Mouse (Mus musculus) neural tube, embryonic 13.5 days (tissue): ENCODE measurements around the gene Bcor. TPM values are rescaled to one million over a fixed set of nuclear protein-coding genes. Genes with fewer than 3 reads are reported as not detected.

Source experiments
- ATAC-seq: fragments of 200-750 bp; cut with Nextera tagmentation; 2 replicates; pipeline ENCODE4 v1.8.0; 2017; ENCODE audit warnings: low read depth, mild to moderate bottlenecking, moderate TSS enrichment, moderate library complexity
- H3K27ac ChIP-seq: fragments of 300-500 bp; sonication (generic); replicated peaks from 2 replicates; pipeline ENCODE4 v1.5.1; 2015; ENCODE audit warnings: moderate library complexity, mild to moderate bottlenecking, inconsistent platforms
- H3K27me3 ChIP-seq: fragments of 300-500 bp; sonication (generic); 2 replicates; pipeline ENCODE4 v1.6.1; 2015; ENCODE audit warnings: mild to moderate bottlenecking, inconsistent platforms
- H3K36me3 ChIP-seq: fragments of 300-500 bp; sonication (generic); 2 replicates; pipeline ENCODE4 v1.6.1; 2015; ENCODE audit warnings: mild to moderate bottlenecking, inconsistent platforms
- H3K4me1 ChIP-seq: fragments of 300-500 bp; sonication (generic); replicated peaks from 2 replicates; pipeline ENCODE4 v1.6.1; 2015; ENCODE audit warnings: inconsistent platforms
- H3K4me2 ChIP-seq: fragments of 300-500 bp; sonication (generic); 2 replicates; pipeline ENCODE4 v1.6.1; 2015; ENCODE audit warnings: inconsistent platforms, mild to moderate bottlenecking, moderate library complexity
- H3K4me3 ChIP-seq: fragments of 300-500 bp; sonication (generic); 2 replicates; pipeline ENCODE4 v1.5.1; 2015; ENCODE audit warnings: mild to moderate bottlenecking, inconsistent platforms
- H3K9ac ChIP-seq: fragments of 300-500 bp; sonication (generic); 2 replicates; pipeline ENCODE4 v1.6.1; 2015; ENCODE audit warnings: moderate library complexity, mild to moderate bottlenecking, inconsistent platforms
- H3K9me3 ChIP-seq: fragments of 300-500 bp; sonication (generic); 2 replicates; pipeline ENCODE4 v1.6.1; 2016; ENCODE audit warnings: inconsistent platforms
- WGBS: fragments of 180-500 bp; shearing (Covaris S2); methylation state at CpG from one replicate; pipeline ENCODE4 v1.1.7; 2015; 5-methylcytosine and 5-hydroxymethylcytosine counted together
- polyA plus RNA-seq: library from polyadenylated mRNA; unstranded; fragments of >200 nt; fragmentation: Nextera tagmentation; extraction: Ambion mirVana; gene quantifications from 2 replicates; pipeline ENCODE4 v1.2.1, GENCODE M21; 2015

The Bcor gene
- polyA plus RNA-seq, 1 experiment from 2014 or later = 18.4 TPM

DNA sequence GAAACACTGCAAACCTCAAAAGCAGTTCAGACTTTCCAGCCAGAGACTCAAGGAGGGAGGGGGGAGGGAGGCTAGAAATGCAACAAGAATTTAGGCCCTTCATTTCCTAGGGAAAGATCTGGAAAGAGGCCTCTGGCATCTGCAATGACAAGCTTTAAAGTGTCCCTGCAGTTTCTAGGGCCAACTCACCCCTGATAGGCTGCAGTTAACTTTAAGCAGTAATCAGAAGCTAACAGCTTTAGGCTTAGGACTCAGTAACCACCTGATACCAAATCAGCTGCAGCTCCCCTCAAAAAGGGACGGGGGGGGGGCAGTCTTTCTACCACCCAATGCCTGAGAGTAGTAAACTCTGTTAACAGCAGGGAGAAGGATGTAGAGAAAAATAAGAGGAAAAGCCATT is 156.6 kb downstream of the Bcor start:
- Histone ChIP-seq H3K9me3 (no peaks in the 10 kb centered on the region), H3K36me3 (no peaks in the 10 kb centered on the region), H3K27ac (no peak overlapping the region), H3K9ac (no peak overlapping the region), H3K4me3 (no peak overlapping the region), H3K27me3 (peaks cover 90% of the 10 kb centered on the region), H3K4me2 (no peak overlapping the region), H3K4me1 (peaks cover 82% of the 10 kb centered on the region)
- no peak for ATAC-seq
- WGBS = 0% methylated on average over 1 of the region's 1 CpGs

DNA sequence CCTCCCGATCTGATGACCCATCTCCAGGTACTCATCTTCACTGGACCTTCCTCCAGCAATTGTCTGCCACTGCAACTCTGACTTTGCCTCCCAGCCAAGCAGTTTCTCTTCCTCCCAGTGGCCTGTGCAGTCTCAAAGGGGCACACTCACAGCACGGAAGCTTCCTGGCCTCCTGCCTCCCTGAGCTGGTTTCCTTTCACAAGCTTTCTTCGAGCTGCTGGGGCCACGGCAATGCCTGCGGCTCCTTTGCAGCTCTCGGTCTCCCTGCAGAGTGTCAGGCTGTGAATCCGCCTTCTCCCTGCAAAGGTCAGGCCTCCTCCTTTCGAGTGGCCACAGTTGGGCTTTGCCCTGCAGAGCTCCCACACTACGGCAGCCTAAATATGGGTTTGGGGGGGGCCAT is 157.0 kb downstream of the Bcor start:
- Histone ChIP-seq H3K27me3 (peaks cover 90% of the 10 kb centered on the region), H3K4me2 (no peak overlapping the region), H3K9me3 (no peaks in the 10 kb centered on the region), H3K4me1 (peaks cover 82% of the 10 kb centered on the region), H3K36me3 (no peaks in the 10 kb centered on the region), H3K9ac (no peak overlapping the region), H3K27ac (no peak overlapping the region), H3K4me3 (no peak overlapping the region)
- no peak for ATAC-seq
- WGBS = 5% methylated on average over 9 of the region's 9 CpGs

DNA sequence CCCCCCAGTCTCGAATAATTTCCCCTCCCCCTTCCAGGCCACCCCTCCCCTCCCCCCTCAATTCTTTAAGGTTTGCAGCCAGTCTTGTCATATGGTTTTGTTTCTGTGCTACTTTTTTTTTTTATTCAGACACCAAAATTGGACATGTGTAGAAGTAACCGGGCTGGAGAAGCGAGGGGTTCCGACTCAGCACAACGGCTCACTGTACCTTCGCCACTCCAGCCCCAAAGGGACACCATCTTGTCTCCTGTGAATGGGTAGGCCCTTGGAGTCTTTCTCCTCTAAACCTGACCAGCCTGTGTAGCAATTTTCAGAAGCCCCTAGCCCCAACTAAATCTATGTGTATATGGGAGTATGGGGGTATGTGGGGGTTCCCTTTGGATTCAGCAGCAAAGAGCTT is 157.6 kb downstream of the Bcor start:
- Histone ChIP-seq H3K9ac (no peak overlapping the region), H3K36me3 (no peaks in the 10 kb centered on the region), H3K4me2 (no peak overlapping the region), H3K4me3 (no peak overlapping the region), H3K27me3 (peaks cover 92% of the 10 kb centered on the region), H3K27ac (no peak overlapping the region), H3K4me1 (peaks cover 78% of the 10 kb centered on the region), H3K9me3 (no peaks in the 10 kb centered on the region)
- ATAC-seq = no peak
- 27% methylated on average over 6 of the region's 6 CpGs for WGBS

DNA sequence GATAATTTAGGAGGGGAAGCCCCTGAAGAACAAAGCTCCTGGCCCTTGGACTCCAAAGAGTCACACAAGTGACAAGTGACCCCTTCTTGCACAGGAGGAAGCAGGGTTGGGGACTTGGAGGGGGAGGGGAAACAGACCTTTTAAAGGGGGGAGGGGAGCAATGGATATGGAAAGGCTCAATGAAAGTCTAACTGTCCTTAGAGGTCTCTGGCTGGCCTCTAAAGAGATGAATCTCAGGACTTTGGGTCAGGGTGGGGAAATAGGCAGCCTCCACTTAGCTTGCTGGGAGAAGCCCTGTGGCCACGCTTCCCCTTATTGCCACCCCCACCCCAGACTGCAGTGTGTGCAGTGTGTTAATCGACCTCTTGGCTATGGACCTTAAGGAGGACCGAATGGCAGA is 158.2 kb downstream of the Bcor start:
- H3K4me1 ChIP-seq = peaks cover 74% of the 10 kb centered on the region
- peaks cover 92% of the 10 kb centered on the region for H3K27me3 ChIP-seq
- no peak overlapping the region for H3K4me3 ChIP-seq
- H3K36me3 ChIP-seq = no peaks in the 10 kb centered on the region
- WGBS = 10% methylated on average over 3 of the region's 3 CpGs
- no peak overlapping the region for H3K9ac ChIP-seq
- H3K27ac ChIP-seq = 0 out of 2 replicates have a peak overlapping the region, but pooled peaks have one; percentile 72
- no peaks in the 10 kb centered on the region for H3K9me3 ChIP-seq
- H3K4me2 ChIP-seq = no peak overlapping the region
- ATAC-seq = no peak

DNA sequence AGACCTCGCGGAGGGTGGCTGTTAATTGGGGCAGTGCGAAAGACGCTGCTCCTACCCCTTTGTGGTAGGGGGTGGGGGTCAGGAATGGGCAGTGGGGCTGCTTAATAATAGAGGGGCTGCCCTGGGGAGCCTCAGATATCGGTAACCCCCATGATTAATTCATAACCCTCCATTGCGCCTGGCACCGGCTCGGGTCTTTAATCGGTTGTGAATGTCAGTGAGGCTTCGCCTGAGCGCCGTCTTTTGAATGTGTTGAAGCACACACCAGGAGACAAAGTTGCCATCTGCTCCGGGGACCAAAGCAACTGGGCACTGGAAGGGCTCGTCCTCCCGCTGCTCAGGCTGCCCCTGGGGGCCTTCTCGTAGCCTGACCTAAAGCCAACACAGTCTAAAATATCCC is 158.8 kb downstream of the Bcor start:
- Histone ChIP-seq H3K27me3 (peaks cover 87% of the 10 kb centered on the region), H3K4me1 (peaks cover 73% of the 10 kb centered on the region)
- 6% methylated on average over 16 of the region's 16 CpGs for WGBS

DNA sequence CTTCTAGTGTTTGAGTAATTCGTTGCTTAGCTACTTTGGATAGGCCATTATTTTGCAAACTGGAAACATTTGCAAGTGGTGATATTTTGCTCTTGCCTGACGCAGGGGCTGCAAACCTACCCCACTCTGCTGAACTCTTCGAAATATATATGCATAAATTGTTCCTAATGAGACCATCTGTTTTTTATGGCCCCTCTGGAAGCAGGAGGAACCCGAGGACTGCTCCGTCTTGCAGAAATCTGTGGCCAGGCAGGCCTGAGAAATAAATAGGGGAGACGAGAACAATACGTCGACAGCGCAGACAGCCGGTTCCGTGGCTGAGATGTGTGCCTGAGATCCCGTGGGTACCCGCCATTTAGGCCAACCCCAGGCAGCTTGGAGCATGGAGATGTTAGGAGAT is 159.5 kb downstream of the Bcor start:
- H3K4me1 ChIP-seq = peaks cover 66% of the 10 kb centered on the region

More for the DNA sequence above, 158.8 kb downstream of the Bcor start:
- Histone ChIP-seq H3K9ac (no peak overlapping the region), H3K9me3 (no peaks in the 10 kb centered on the region), H3K4me3 (no peak overlapping the region), H3K4me2 (peak overlapping the region; percentile 30), H3K27ac (peak overlapping the region; percentile 72), H3K36me3 (no peaks in the 10 kb centered on the region)
- ATAC-seq = no peak

DNA sequence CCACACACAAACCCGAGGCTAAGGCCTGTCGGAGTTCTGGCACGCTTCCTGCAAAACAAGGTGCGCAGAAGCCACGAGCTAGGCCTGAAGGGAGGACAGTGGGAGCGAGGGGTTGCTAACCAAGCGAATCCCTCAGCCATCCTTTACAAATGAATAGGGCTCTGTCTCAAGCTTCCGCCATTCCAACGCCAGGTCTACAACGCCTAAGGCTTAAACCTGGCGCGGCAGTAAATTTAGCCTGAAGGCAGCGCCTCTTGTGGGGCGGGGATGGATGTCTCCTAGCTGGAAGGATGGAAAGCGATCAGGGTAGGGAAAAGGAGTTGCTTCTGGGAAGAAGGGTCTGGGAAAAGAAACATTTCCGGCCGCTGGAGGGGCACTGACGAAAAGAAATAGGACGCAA is 160.2 kb downstream of the Bcor start:
- Histone ChIP-seq H3K9ac (no peak overlapping the region), H3K4me1 (peaks cover 59% of the 10 kb centered on the region), H3K4me3 (no peak overlapping the region), H3K27ac (peak overlapping the region; percentile 72), H3K9me3 (no peaks in the 10 kb centered on the region), H3K4me2 (peak overlapping the region; percentile 57; the same call in 1 of the 2 replicates), H3K27me3 (peaks cover 73% of the 10 kb centered on the region), H3K36me3 (no peaks in the 10 kb centered on the region)
- no peak for ATAC-seq
- 6% methylated on average over 19 of the region's 19 CpGs for WGBS

More for the DNA sequence above, 159.5 kb downstream of the Bcor start:
- Histone ChIP-seq H3K9me3 (no peaks in the 10 kb centered on the region), H3K4me2 (no peak overlapping the region; the same call in 1 of the 2 replicates), H3K36me3 (no peaks in the 10 kb centered on the region), H3K27ac (peak overlapping the region; percentile 72), H3K27me3 (peaks cover 80% of the 10 kb centered on the region), H3K9ac (no peak overlapping the region), H3K4me3 (no peak overlapping the region)
- no peak for ATAC-seq
- 7% methylated on average over 13 of the region's 13 CpGs for WGBS

DNA sequence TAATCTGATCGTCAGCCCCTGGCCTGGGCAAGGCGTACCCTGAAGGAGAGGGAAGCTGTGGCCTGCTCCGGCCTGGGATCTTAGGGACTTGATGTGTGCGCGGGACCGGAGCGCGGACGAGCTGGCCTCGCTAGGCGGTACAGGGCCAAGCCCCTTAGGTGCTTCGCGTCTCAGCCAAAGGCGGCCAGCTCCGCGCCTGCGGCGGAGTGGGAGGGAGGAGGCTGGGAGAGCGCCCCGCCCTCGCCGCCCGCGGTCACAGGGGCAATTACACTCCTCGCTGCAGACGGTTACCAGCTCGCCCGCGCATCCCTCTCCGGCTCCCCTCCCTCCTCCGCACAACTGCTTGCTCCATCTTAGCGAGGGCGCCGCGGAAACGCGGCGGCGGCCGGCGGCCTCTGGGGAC is 161.2 kb downstream of the Bcor start:
- Histone ChIP-seq H3K4me1 (peaks cover 49% of the 10 kb centered on the region), H3K4me2 (peak overlapping the region; percentile 57), H3K36me3 (no peaks in the 10 kb centered on the region), H3K27ac (peak overlapping the region; percentile 72), H3K9me3 (no peaks in the 10 kb centered on the region), H3K27me3 (peaks cover 63% of the 10 kb centered on the region), H3K9ac (peak overlapping the region; percentile 57), H3K4me3 (peak overlapping the region; percentile 26)
- under 1% methylated on average over 16 of the region's 41 CpGs for WGBS
- peak; percentile 64 for ATAC-seq

DNA sequence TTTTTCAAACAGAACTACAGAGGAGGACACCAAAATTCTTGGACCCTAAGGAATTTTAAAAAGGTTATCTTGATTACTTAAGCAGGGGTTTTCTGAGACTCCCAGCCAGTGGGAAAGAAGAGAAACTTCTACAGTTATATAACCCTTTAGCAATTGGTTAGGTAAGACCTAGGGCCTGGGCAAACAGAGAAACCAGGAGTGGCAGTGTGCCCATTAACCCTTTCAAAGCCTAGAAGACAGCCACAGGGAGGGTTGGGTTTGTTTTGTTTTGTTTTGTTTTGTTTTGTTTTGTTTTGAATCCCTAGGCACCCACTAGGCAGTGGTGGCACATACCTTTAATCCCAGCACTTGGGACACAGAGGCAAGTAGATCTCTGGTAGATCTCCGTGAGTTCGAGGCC is 163.3 kb downstream of the Bcor start:
- Histone ChIP-seq H3K27ac (no peak overlapping the region), H3K9ac (no peak overlapping the region), H3K4me3 (no peak overlapping the region), H3K4me1 (peaks cover 34% of the 10 kb centered on the region), H3K36me3 (no peaks in the 10 kb centered on the region), H3K4me2 (no peak overlapping the region), H3K27me3 (peaks cover 45% of the 10 kb centered on the region), H3K9me3 (no peaks in the 10 kb centered on the region)
- no peak for ATAC-seq
- 80% methylated on average over 2 of the region's 2 CpGs for WGBS

DNA sequence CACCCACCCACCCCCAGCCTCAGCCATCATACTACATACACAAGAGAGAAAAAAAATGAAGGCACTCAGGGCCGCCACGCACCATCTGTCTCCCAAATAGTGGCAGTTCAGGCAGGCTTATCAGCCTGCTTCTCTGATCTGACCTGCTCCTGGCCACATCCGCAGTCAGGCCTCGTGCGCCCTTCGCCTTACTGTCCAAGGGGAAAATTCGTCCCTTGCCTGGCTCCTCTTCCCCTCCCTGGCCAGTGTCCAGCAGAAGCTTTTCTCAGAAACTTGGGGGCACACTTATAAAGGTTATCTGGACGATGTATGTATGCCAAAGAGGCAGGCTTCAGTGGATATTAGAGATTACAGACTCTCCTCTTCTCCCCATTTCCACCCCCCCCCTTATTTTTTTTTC is 163.7 kb downstream of the Bcor start:
- no peak for ATAC-seq
- Histone ChIP-seq H3K4me2 (no peak overlapping the region), H3K4me1 (peaks cover 30% of the 10 kb centered on the region), H3K27ac (no peak overlapping the region), H3K9ac (no peak overlapping the region), H3K4me3 (no peak overlapping the region), H3K27me3 (peaks cover 44% of the 10 kb centered on the region), H3K36me3 (no peaks in the 10 kb centered on the region), H3K9me3 (no peaks in the 10 kb centered on the region)
- 58% methylated on average over 8 of the region's 8 CpGs for WGBS

DNA sequence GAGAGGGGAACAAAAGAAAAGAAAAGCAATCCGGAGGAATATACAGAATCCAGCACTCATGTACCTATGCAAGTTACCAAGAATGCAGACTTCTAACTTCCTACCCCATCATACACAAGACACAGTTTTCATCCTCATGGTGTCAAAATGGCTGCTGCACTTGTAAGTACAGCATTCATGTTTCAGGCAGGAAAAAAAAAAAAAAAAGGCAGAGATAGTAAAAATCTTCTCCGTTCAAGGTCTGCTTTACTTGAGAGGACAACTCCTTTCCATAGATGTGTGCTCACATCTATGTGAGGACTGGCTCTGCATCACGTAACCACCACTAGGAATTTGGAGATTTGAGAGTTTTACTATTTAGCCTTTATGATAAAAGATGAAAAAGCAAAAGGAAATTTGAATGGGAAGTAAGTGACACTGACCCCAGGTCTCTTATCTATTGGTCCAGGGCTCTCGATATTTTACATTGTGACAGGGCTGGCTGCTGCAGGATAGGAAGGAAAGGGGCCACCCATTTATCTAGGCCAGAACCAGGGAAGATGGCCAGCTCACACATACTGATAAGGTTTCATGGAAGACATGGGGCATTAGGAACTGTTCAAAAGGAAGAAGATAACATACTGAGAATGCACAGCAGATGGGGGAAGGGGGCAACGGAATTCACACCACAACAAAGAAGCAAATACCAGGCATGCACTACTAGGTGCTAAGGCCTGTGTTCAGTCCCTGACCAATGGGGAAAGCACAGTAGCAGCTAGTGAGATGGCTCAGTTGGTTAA is 166.3 kb downstream of the Bcor start:
- peaks cover 6% of the 10 kb centered on the region for H3K4me1 ChIP-seq
- WGBS = 77% methylated on average over 5 of the region's 5 CpGs
- no peaks in the 10 kb centered on the region for H3K9me3 ChIP-seq
- no peak overlapping the region for H3K4me3 ChIP-seq
- ATAC-seq = no peak
- H3K27ac ChIP-seq = no peak overlapping the region
- no peaks in the 10 kb centered on the region for H3K36me3 ChIP-seq
- H3K4me2 ChIP-seq = no peak overlapping the region
- H3K27me3 ChIP-seq = peaks cover 22% of the 10 kb centered on the region
- no peak overlapping the region for H3K9ac ChIP-seq

DNA sequence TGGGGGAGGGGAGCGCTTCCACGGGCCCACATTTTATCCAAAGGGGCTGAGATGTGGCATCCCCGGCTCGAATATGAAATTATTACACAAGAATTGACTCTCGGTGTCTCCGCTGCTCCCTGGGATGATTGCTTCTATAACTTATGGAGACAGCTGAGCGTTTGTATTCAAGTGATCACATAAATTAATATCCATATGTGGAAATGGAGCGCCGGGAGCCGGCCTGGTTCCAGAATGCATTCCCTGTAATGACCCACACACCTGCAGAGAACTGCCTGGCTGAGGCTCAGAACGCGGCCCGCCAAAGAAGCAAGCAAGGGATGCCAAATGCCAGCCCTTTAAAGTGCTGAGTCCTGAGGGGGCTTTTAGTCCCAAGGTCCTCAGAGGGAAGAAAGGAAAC is 170.7 kb downstream of the Bcor start:
- no peak overlapping the region for H3K9ac ChIP-seq
- ATAC-seq = peak; percentile 40; the same call in 1 of the 2 replicates
- H3K9me3 ChIP-seq = no peaks in the 10 kb centered on the region
- H3K27me3 ChIP-seq = peaks cover 12% of the 10 kb centered on the region; the same call in 1 of the 2 replicates
- no peak overlapping the region for H3K4me2 ChIP-seq
- no peak overlapping the region for H3K4me3 ChIP-seq
- 50% methylated on average over 13 of the region's 13 CpGs for WGBS
- H3K36me3 ChIP-seq = no peaks in the 10 kb centered on the region
- no peaks in the 10 kb centered on the region; the same call in 1 of the 2 replicates for H3K4me1 ChIP-seq
- H3K27ac ChIP-seq = peak overlapping the region; percentile 52; the same call in 1 of the 2 replicates
